Mouse (Mus musculus) testis, adult 2 months (tissue): ENCODE measurements around the gene Lpar3. TPM values are rescaled to one million over a fixed set of nuclear protein-coding genes. Genes with fewer than 3 reads are reported as not detected.

Experiments used
- H3K27ac ChIP-seq: fragments of 200-500 bp; 2 replicates; pipeline ENCODE4 v1.5.1; 2012; ENCODE audit warnings: low read depth, low read length; ENCODE audit not compliant: control insufficient read depth, insufficient read depth
- H3K27me3 ChIP-seq: fragments of 200-500 bp; 2 replicates; pipeline ENCODE4 v1.6.1; 2012; ENCODE audit warnings: mild to moderate bottlenecking, low read length, moderate library complexity; ENCODE audit not compliant: control insufficient read depth, insufficient read depth
- H3K36me3 ChIP-seq: fragments of 200-500 bp; 2 replicates; pipeline ENCODE4 v1.6.1; 2012; ENCODE audit warnings: mild to moderate bottlenecking, low read length; ENCODE audit not compliant: control insufficient read depth, insufficient read depth
- H3K4me1 ChIP-seq: fragments of 200-500 bp; 2 replicates; pipeline ENCODE4 v1.6.1; 2012; ENCODE audit warnings: low read length; ENCODE audit not compliant: control insufficient read depth, insufficient read depth
- H3K4me3 ChIP-seq: fragments of 200-500 bp; 2 replicates; pipeline ENCODE4 v1.5.1; 2012; ENCODE audit warnings: low read depth, mild to moderate bottlenecking, low read length, moderate library complexity, mixed read lengths; ENCODE audit not compliant: control insufficient read depth
- CTCF ChIP-seq: fragments of 200-500 bp; IDR thresholded peaks from 2 replicates; pipeline ENCODE4 v1.5.1; 2012; ENCODE audit warnings: low read depth, mild to moderate bottlenecking, inconsistent platforms, low read length, moderate library complexity; ENCODE audit not compliant: control insufficient read depth, insufficient read depth, insufficient replicate concordance
- POLR2A ChIP-seq: fragments of 200-500 bp; IDR thresholded peaks from 2 replicates; pipeline ENCODE4 v1.6.1; 2012; ENCODE audit warnings: low read depth, mild to moderate bottlenecking, inconsistent platforms, low read length, moderate library complexity; ENCODE audit not compliant: control insufficient read depth
- polyA plus RNA-seq: library from polyadenylated mRNA; depleted of rRNA; stranded (reverse); fragments of >200 nt; gene quantifications from 2 replicates; pipeline ENCODE4 v1.2.3, GENCODE M21; 2012; rRNA removed

Gene Lpar3
- polyA plus RNA-seq, 1 experiment: 27.0 TPM

DNA sequence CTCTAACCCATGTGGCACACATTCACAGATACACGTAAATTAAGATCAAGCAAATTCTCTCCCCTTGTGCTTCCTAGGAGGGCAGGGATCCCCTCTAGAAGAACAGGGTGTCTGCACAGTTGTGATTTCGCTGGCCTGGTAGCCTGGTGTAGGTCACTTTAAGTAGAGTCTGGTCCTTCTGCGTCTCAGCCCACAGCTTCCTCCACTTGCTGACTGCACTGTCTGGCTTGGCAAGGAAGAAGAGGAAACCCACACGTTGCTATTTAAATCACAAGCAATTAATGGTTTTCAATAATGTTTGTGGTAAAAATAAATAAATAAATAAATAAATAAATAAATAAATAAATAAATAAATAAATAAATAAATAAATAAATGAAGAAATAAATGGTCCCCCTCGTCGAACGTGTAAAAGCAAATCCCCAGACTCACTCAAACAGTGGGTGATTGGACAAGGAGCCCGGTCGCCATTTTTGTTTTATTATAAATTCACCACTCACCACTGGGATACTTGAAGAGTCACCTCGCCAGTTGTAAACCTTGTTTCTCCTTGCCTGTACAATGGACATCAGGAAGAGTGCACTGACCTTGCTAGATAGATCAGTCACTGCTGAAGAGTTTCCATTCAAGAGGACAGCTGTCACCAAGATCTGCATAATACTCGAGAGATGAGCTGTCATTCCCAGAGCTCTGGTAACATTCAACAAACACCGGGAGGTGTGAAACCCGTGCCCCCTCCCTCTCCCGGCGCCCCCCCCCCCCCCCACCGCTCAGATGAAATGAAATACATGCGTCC, 106.2 kb downstream of the Lpar3 start:
- Histone ChIP-seq H3K36me3 (no peaks in the 10 kb centered on the region), H3K27me3 (no peaks in the 10 kb centered on the region; the same call in 1 of the 2 replicates), H3K27ac (no peak overlapping the region), H3K4me3 (no peak overlapping the region), H3K4me1 (peaks cover 17% of the 10 kb centered on the region)
- TF ChIP-seq POLR2A: no peak
- no peak for TF ChIP-seq CTCF

DNA sequence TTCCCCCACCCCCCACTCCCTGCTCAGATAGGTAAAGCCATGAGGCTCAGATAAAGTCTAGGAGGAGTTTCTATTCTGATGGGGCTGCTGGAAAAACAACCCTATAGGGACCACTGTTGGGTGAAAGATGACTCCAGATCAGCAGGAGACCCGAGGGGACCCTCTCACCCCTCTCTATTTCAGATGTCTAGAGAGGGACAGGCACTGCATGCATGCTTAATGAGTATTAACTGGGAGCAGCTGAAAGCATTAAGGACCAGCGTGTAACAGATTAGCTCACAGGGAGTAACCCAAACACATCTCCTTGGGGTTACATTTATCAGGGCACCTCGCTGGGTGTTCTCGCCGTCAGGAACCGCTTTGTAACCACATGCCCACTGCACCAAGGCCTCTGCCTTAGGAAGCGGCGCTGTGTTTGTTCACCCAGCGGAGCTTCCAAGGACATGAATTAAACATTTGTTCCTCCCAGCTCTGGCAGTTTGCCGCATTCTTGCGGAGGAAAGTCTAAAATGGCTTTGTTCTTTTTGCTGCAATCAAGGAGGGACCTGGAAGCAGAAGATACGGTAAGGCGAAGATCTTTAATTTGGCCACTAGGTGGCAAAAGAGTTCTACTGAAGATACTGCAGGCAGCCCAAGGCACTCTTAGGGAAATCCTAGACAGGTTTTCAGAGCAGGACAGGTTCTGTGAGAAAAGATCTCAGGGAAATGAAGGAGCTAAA, 106.9 kb downstream of the Lpar3 start:
- peak overlapping the region; percentile 67 for H3K27ac ChIP-seq
- H3K36me3 ChIP-seq: no peaks in the 10 kb centered on the region
- H3K27me3 ChIP-seq: no peaks in the 10 kb centered on the region; the same call in 1 of the 2 replicates
- peak; percentile 1; the same call in 1 of the 2 replicates for TF ChIP-seq CTCF
- TF ChIP-seq POLR2A: no peak
- H3K4me3 ChIP-seq: peak overlapping the region; percentile 47; the same call in 1 of the 2 replicates
- peaks cover 17% of the 10 kb centered on the region for H3K4me1 ChIP-seq

DNA sequence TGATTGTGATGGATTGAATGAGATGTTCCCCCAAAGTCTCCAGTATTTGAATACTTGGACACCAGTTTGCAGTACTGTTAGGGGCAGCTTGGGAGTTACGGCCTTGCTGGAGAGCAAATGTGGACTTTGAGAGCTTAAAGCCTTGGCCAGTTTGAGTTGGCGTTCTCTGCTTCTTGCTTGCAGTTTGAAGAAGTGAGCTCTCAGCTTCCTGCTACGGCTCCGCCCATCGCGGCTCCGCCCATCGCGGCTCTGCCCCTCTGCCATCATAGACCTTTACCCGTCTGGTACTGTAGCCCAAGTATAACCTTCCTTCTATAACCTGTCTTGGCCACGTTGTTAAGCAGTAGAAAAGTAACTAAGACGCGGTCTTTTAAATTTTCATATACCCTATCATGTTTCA, 108.0 kb downstream of the Lpar3 start:
- H3K27ac ChIP-seq: no peak overlapping the region
- no peaks in the 10 kb centered on the region for H3K36me3 ChIP-seq
- H3K4me3 ChIP-seq: no peak overlapping the region
- H3K4me1 ChIP-seq: peaks cover 17% of the 10 kb centered on the region
- TF ChIP-seq POLR2A (no peak), CTCF (no peak)
- H3K27me3 ChIP-seq: no peaks in the 10 kb centered on the region; the same call in 1 of the 2 replicates

DNA sequence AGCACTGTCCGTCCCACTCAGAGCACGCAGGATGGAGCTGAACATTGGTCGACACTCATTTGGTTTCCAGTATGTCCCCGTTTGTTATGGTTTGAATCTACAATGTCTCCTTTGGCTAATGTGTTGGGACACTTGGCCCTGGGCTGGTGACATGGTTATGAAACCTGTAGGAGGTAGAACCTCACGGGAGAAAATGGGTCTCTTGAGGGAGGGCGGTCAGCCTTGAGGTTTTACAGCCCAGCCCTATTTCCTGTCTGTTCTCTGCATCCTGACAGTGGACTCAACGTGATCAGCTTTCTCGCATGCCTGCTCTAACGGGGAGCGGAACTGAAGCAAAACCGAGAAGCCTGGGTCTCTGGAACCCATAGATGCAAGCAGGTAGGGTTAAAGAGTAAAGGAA, 111.1 kb downstream of the Lpar3 start:
- TF ChIP-seq POLR2A (no peak), CTCF (no peak)
- Histone ChIP-seq H3K36me3 (no peaks in the 10 kb centered on the region), H3K4me1 (peaks cover 9% of the 10 kb centered on the region), H3K4me3 (no peak overlapping the region), H3K27me3 (no peaks in the 10 kb centered on the region), H3K27ac (no peak overlapping the region)

DNA sequence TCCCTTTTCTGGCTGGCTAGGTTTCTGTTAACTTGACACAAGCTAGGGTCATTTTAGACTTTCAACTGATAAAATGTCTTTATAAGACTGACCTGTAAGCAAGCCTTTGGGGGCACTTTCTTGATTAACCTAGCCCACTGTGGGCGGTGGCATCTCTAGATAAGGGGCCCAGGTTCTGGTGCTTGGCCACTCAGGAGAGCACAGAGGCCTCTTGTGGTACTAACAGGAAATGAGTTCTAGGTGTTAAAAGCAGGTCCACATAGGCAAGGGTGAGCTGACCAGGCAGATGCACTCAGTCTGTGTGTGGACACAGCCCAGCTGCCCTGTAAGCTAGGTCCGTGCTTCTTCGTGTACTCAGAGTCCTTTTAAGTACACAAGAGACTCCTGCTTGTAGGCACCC, 112.5 kb downstream of the Lpar3 start:
- Histone ChIP-seq H3K36me3 (no peaks in the 10 kb centered on the region), H3K27ac (no peak overlapping the region), H3K4me3 (no peak overlapping the region), H3K27me3 (no peaks in the 10 kb centered on the region), H3K4me1 (peaks cover 2% of the 10 kb centered on the region)
- TF ChIP-seq CTCF (no peak), POLR2A (no peak)

DNA sequence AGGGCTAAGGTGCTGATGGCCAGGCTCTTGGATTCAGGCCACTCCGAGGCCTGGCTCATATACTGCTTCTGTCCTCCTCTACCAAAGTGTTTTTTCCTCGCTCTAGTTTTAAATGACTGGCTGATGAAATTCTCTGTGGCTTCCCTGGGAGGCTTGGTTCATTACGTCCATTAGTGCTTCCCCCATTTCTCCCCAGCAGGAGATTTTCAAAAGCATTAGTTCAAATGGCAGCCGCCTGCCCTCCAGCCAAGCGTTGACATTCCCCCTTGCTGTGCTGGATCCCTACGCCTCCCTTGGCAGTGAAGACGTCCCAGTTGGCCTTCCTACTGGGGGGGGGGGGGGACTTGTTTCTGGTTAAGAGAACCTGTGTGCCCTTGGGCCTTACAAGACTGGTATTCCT, 113.3 kb downstream of the Lpar3 start:
- TF ChIP-seq CTCF (no peak), POLR2A (no peak)
- no peak overlapping the region for H3K27ac ChIP-seq

More for the DNA sequence above, 113.3 kb downstream of the Lpar3 start:
- H3K4me3 ChIP-seq: no peak overlapping the region
- H3K36me3 ChIP-seq: no peaks in the 10 kb centered on the region
- H3K4me1 ChIP-seq: no peaks in the 10 kb centered on the region
- H3K27me3 ChIP-seq: no peaks in the 10 kb centered on the region

Other genes starting within 250 kb of the Lpar3 start
- gene Syde2, start 233.1 kb upstream of the Lpar3 start, polyA plus RNA-seq: 0.72 and 0.77 TPM in 2 replicates
- 61.5 and 63.7 TPM in 2 replicates for gene Wdr63, start 112.8 kb upstream of the Lpar3 start, polyA plus RNA-seq
- 0.11 TPM in 1 of 2 replicates, not detected in the other for gene Mcoln3, start 103.5 kb upstream of the Lpar3 start, polyA plus RNA-seq
- gene Mcoln2, start 71.1 kb upstream of the Lpar3 start, polyA plus RNA-seq: 0.32 and 0.34 TPM in 2 replicates
- gene Ssx2ip, start 183.7 kb downstream of the Lpar3 start, polyA plus RNA-seq: 91.9 and 94.7 TPM in 2 replicates
- gene Ctbs, start 228.8 kb downstream of the Lpar3 start, polyA plus RNA-seq: 1.0 and 1.6 TPM in 2 replicates